Mouse (Mus musculus) liver, postnatal 0 days (tissue): ENCODE data around the gene Inpp4b. TPM values are rescaled to one million over a fixed set of nuclear protein-coding genes. Genes with fewer than 3 reads are reported as not detected.

Source experiments
- ATAC-seq: fragments of 200-750 bp; cut with Nextera tagmentation; 2 replicates; pipeline ENCODE4 v1.8.0; 2017; ENCODE audit warnings: mild to moderate bottlenecking, moderate library complexity
- DNase-seq: peaks from one replicate; pipeline ENCODE4 v3.0.0-alpha.2; 2016
- H3K27ac ChIP-seq: fragments of 300-500 bp; sonication (generic); 2 replicates; pipeline ENCODE4 v1.5.1; 2014; ENCODE audit warnings: antibody characterized with exemption, moderate library complexity, mild to moderate bottlenecking, low read depth
- H3K27me3 ChIP-seq: fragments of 300-500 bp; sonication (generic); 2 replicates; pipeline ENCODE4 v1.6.1; 2014; ENCODE audit warnings: low read length, control low read depth, mixed read lengths; ENCODE audit not compliant: insufficient read depth
- H3K36me3 ChIP-seq: fragments of 300-500 bp; sonication (generic); replicated peaks from 2 replicates; pipeline ENCODE4 v1.6.1; 2014; ENCODE audit warnings: mild to moderate bottlenecking, control low read depth, low read length, moderate library complexity, mixed read lengths; ENCODE audit not compliant: insufficient read depth
- H3K4me1 ChIP-seq: fragments of 300-500 bp; sonication (generic); 2 replicates; pipeline ENCODE4 v1.6.1; 2014; ENCODE audit warnings: antibody characterized with exemption, mild to moderate bottlenecking, control low read depth; ENCODE audit not compliant: insufficient read depth
- H3K4me2 ChIP-seq: fragments of 300-500 bp; sonication (generic); 2 replicates; pipeline ENCODE4 v1.6.1; 2014; ENCODE audit warnings: low read depth, mild to moderate bottlenecking, low read length, moderate library complexity, mixed read lengths
- H3K4me3 ChIP-seq: fragments of 300-500 bp; sonication (generic); 2 replicates; pipeline ENCODE4 v1.5.1; 2014; ENCODE audit warnings: low read depth, low read length
- H3K9ac ChIP-seq: fragments of 300-500 bp; sonication (generic); replicated peaks from 2 replicates; pipeline ENCODE4 v1.6.1; 2014; ENCODE audit warnings: mild to moderate bottlenecking, moderate library complexity
- H3K9me3 ChIP-seq: fragments of 300-500 bp; sonication (generic); 2 replicates; pipeline ENCODE4 v1.6.1; 2016; ENCODE audit warnings: mild to moderate bottlenecking, control low read depth, low read length, mixed read lengths
- CTCF ChIP-seq: sonication (generic); IDR thresholded peaks from 2 replicates; pipeline ENCODE4 v1.5.1; 2016; ENCODE audit warnings: antibody characterized with exemption, low read depth
- EP300 ChIP-seq: IDR thresholded peaks from 2 replicates; pipeline ENCODE4 v1.6.1; 2016; ENCODE audit warnings: antibody characterized with exemption, low read depth, mild to moderate bottlenecking
- WGBS: fragments of 180-500 bp; shearing (Covaris S2); extraction: QIAGEN DNeasy Blood & Tissue Kit; methylation state at CpG from one replicate; pipeline ENCODE4 v1.1.7; 2014; ENCODE audit not compliant: insufficient replicate concordance; 5-methylcytosine and 5-hydroxymethylcytosine counted together
- polyA plus RNA-seq: library from polyadenylated mRNA; unstranded; fragments of >200 nt; fragmentation: Nextera tagmentation; extraction: Ambion mirVana; gene quantifications from 2 replicates; pipeline ENCODE4 v1.2.1, GENCODE M21; 2015

The Inpp4b gene
- polyA plus RNA-seq, 1 experiment from 2014 or later, result 0.82 TPM

- H3K9me3 ChIP-seq, result no peaks in the 10 kb centered on the region
- H3K4me3 ChIP-seq, result no peak overlapping the region
- no peaks in the 10 kb centered on the region for H3K27me3 ChIP-seq
- ATAC-seq, result no peak
- no peaks in the 10 kb centered on the region for H3K36me3 ChIP-seq
- DNase-seq, result no peak
- TF ChIP-seq CTCF (no peak), EP300 (no peak)
- no peak overlapping the region for H3K4me2 ChIP-seq
- no peak overlapping the region for H3K9ac ChIP-seq
- no peaks in the 10 kb centered on the region for H3K4me1 ChIP-seq
- no peak overlapping the region for H3K27ac ChIP-seq
Observed at GRCm38 (mm10) chr8:82093274-82093673, 750.9 kb downstream of the Inpp4b start.

- no peaks in the 10 kb centered on the region for H3K9me3 ChIP-seq
- TF ChIP-seq CTCF, result no peak
- TF ChIP-seq EP300, result no peak
- ATAC-seq (no peak), DNase-seq (no peak)
- H3K27ac ChIP-seq, result no peak overlapping the region
- H3K4me3 ChIP-seq, result no peak overlapping the region
- no peak overlapping the region for H3K4me2 ChIP-seq
- H3K4me1 ChIP-seq, result no peaks in the 10 kb centered on the region
- no peak overlapping the region for H3K9ac ChIP-seq
- H3K36me3 ChIP-seq, result no peaks in the 10 kb centered on the region
- H3K27me3 ChIP-seq, result no peaks in the 10 kb centered on the region
Observed at GRCm38 (mm10) chr8:82104560-82104959, 762.2 kb downstream of the Inpp4b start.

GRCm38 (mm10) chr8:82106131-82106530, 763.8 kb downstream of the Inpp4b start:
- DNase-seq, result no peak
- no peak for TF ChIP-seq CTCF
- no peak for TF ChIP-seq EP300
- no peaks in the 10 kb centered on the region for H3K9me3 ChIP-seq
- H3K4me3 ChIP-seq, result no peak overlapping the region
- no peak for ATAC-seq
- H3K4me1 ChIP-seq, result no peaks in the 10 kb centered on the region
- H3K4me2 ChIP-seq, result no peak overlapping the region
- no peak overlapping the region for H3K27ac ChIP-seq
- WGBS, result 89% methylated on average over 3 of the region's 3 CpGs
- no peaks in the 10 kb centered on the region for H3K36me3 ChIP-seq
- H3K9ac ChIP-seq, result no peak overlapping the region
- no peaks in the 10 kb centered on the region for H3K27me3 ChIP-seq

- no peak overlapping the region for H3K9ac ChIP-seq
- no peaks in the 10 kb centered on the region for H3K36me3 ChIP-seq
- no peaks in the 10 kb centered on the region for H3K27me3 ChIP-seq
- DNase-seq, result no peak
- no peak overlapping the region for H3K27ac ChIP-seq
- H3K4me2 ChIP-seq, result no peak overlapping the region
- ATAC-seq, result no peak
- TF ChIP-seq EP300 (no peak), CTCF (no peak)
- H3K4me3 ChIP-seq, result no peak overlapping the region
- H3K9me3 ChIP-seq, result peaks cover 4% of the 10 kb centered on the region; the same call in 1 of the 2 replicates
- H3K4me1 ChIP-seq, result no peaks in the 10 kb centered on the region
Observed at GRCm38 (mm10) chr8:82150272-82150671, 807.9 kb downstream of the Inpp4b start.

GRCm38 (mm10) chr8:82157928-82158327, 815.6 kb downstream of the Inpp4b start:
- no peak overlapping the region for H3K4me2 ChIP-seq
- 39% methylated on average over 1 of the region's 1 CpGs for WGBS
- no peak overlapping the region for H3K4me3 ChIP-seq
- H3K36me3 ChIP-seq, result no peaks in the 10 kb centered on the region
- H3K9me3 ChIP-seq, result peaks cover 4% of the 10 kb centered on the region; the same call in 1 of the 2 replicates
- no peak overlapping the region for H3K27ac ChIP-seq
- H3K4me1 ChIP-seq, result no peaks in the 10 kb centered on the region
- no peak overlapping the region for H3K9ac ChIP-seq
- ATAC-seq, result no peak
- H3K27me3 ChIP-seq, result no peaks in the 10 kb centered on the region
- TF ChIP-seq CTCF (no peak), EP300 (no peak)
- no peak for DNase-seq
